Mouse (Mus musculus): ENCODE data around the gene Gins1.

Gins1 gene

GRCm38 (mm10) chr2:150904936-150905450 lies at the start of gene Gins1:
Gins1 (plus strand) TSS chr2:150905400.
- in situ Hi-C loops (cut with MboI, MseI): loop anchor here (10.0 kb wide), 1 partner anchor 1070 kb away; no protein-coding TSS in a partner anchor

- in situ Hi-C loops (cut with MboI, MseI): loop anchor here (25.0 kb wide), 1 partner anchor 1472 kb away; no protein-coding TSS in a partner anchor
Observed at GRCm38 (mm10) chr2:150858724-150859487, 46.3 kb upstream of the Gins1 start.

DNA sequence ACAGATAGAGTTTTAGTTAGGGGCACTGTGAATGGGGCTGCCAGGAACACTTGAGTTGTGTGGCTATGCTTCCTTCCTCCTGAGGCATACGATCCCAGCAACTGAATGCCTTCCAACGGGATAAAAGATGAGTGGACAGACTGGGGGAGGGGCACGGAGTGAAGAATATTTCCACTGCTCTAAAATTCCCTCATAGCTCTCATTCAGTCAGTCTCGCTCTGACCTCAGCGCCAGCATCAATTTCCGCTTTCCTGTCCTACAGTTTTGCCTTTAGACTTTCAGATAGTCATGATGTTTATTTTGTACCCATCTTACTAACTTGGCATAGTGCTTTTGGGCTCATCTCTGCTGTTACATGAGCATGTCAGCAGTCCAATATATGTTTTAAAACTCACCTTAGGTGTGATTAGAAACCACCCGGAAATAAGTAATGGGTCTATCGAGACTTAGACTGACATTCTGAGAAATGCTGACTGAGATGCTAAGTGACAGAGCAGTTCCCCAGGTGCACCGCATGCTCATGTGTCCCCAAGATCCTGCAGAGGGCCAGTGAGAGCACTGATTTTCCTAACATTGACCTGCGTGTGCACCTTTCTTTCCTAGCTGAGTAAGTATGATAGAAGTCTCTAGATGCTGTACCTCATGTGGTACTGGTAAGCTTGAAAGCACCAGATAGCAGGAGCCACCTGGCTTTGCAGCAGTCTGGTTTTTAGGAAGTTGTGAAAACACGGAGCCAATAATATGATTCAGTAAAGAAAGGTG lies 45.3 kb upstream of the Gins1 start:
- in situ Hi-C loops (cut with MboI, MseI): loop anchor here (25.0 kb wide), 1 partner anchor 1473 kb away; no protein-coding TSS in a partner anchor

DNA sequence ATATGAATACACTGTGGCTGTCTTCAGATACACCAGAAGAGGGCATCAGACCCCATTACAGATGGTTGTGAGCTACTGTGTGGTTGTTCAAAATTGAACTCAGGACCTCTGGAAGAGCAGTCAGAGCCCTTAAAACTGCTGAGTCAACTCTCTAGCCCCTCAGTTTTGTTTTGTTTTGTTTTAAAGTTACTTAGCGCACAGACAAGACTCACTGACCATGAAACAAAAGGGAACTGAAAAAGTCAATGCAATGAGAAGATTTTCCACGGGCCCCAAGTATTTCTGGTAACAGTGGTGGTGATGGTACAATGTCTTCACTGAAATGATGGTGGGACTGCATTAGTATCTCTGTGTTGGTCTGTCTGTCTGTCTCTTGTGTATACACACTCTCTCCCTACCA lies 44.1 kb upstream of the Gins1 start:
- in situ Hi-C loops (cut with MboI, MseI): loop anchor here (25.0 kb wide), 1 partner anchor 1474 kb away; no protein-coding TSS in a partner anchor

DNA sequence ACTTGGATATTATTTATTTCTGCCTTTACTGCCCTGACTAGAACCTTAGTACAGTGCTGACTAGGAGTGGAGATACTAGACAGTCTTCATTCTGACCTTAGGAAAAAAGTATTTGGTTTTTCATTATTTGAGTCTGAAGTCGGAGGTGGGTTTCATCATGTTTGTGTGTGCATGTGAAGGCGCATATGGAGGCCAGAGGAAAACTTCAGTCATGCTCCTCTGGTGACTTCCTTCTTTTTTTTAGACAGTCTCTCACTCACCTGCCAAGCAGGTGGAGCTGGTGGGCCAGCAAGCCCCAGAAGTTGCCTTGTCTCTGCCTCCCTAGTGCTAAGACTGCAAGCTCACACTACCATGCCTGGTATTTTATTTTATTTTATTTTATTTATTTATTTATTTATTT lies 38.2 kb upstream of the Gins1 start:
- in situ Hi-C loops (cut with MboI, MseI): loop anchor here (25.0 kb wide), 1 partner anchor 1480 kb away; no protein-coding TSS in a partner anchor

DNA sequence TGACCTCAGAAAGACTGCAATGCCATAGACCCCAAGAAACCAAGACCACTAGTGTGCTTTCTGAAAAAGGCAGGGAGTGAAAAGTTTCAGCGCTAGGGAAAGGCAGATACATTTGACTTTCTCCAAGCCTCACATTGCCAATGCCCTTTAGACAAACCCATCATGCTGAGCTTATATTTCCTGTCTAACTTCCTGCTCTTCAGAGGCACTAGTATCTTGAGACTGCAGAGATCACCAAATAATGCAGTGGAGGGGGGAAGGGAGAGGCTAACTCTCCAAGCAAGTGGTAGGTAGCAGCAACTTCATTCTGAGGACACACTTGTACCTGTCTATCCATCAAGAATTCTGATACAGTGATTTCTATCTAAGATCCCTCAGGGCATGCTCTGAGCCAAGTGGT lies 35.8 kb upstream of the Gins1 start:
- in situ Hi-C loops (cut with MboI, MseI): loop anchor here (25.0 kb wide), 1 partner anchor 1482 kb away; no protein-coding TSS in a partner anchor

DNA sequence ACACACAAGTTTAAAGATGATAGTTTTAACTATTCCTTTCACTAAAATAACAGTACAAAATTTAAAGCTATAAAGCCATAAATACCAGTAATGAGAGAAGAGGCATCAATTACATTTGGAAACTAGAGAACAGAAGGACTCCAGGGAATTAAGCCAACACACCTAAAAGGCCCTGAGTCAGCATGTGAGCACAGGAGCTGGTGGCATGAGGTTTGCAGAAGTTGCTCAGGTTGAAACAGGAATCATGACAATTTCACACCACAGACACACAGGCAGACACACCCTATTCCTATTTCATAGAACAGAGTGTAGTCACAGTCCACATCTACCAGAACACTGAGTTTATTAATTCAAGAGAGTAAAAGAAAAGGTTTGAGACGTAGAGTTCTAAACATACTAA lies 30.7 kb upstream of the Gins1 start:
- in situ Hi-C loops (cut with MboI, MseI): loop anchor here (25.0 kb wide), 1 partner anchor 1487 kb away; no protein-coding TSS in a partner anchor

DNA sequence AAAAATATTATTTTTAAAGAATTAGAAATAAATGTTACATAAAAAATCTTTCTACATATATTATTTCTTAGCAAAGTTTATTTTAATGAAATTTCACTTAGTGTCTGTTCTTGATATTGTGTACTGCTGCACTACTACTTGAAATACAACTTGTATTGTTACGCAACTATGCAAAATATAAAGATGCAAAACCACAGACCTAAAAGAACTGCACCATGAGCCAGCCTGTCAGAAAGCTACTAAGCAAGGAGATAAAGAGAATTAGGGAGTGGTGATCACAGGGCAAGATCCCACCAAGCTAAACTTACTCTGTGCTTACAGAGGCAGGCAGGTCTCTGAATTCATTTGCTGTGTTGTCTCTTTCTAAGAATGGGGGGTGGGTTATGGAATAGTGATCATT lies 30.0 kb upstream of the Gins1 start:
- in situ Hi-C loops (cut with MboI, MseI): loop anchor here (25.0 kb wide), 1 partner anchor 738 kb away; the partner anchor contains the start of gene Zfp120

GRCm38 (mm10) chr2:150877561-150877960 lies 27.6 kb upstream of the Gins1 start:
- in situ Hi-C loops (cut with MboI, MseI): loop anchor here (25.0 kb wide), 1 partner anchor 740 kb away; the partner anchor contains the start of gene Zfp120

DNA sequence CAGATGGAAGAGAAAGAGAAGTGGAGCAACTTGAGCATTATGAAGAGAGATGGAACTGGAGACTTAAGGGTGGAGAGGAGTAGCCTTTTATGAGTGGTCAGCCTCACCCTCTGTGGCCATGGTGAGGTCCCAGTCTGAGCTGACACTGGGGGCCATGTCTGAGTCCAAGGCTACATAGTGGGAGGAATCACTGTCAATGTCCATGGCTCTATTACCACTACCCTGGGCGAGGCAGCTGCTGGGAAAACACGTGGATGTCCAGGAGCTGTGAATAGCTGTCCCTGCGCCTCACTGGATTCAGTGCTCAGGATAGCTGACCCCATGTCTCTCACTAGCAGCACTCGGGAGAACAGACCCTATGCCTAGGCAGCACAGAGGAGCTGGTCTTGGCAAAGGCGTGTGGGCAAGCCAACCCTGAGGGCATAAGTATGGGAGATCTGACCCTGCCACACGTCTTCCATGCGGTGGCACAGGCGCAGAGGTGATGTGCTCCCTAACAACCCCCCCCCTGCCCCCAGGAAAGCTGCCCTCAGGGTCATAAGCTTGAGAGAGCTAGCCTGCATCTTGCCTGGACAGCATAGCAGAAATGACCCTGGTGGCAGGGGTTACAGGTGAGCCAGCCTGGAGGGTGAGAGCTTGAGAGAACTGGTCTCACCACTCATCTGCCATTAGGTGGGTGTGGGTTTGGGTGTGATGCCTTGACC lies 21.0 kb upstream of the Gins1 start:
- in situ Hi-C loops (cut with MboI, MseI): loop anchor here (10.0 to 25.0 kb wide), 2 partner anchors 731 to 747 kb away; partner anchors contain the start of gene Zfp120

- in situ Hi-C loops (cut with MboI, MseI): loop anchor here (10.0 to 25.0 kb wide), 2 partner anchors 730 to 747 kb away; partner anchors contain the start of gene Zfp120
Observed at GRCm38 (mm10) chr2:150884779-150885110, 20.5 kb upstream of the Gins1 start.

GRCm38 (mm10) chr2:150885814-150886213 lies 19.4 kb upstream of the Gins1 start:
- in situ Hi-C loops (cut with MboI, MseI): loop anchor here (10.0 to 25.0 kb wide), 2 partner anchors 729 to 749 kb away; partner anchors contain the start of gene Zfp120

GRCm38 (mm10) chr2:150886315-150886714 lies 18.9 kb upstream of the Gins1 start:
- in situ Hi-C loops (cut with MboI, MseI): loop anchor here (10.0 to 25.0 kb wide), 2 partner anchors 728 to 749 kb away; partner anchors contain the start of gene Zfp120

- in situ Hi-C loops (cut with MboI, MseI): loop anchor here (10.0 to 25.0 kb wide), 2 partner anchors 727 to 750 kb away; partner anchors contain the start of gene Zfp120
Observed at GRCm38 (mm10) chr2:150887370-150887769, 17.8 kb upstream of the Gins1 start.

DNA sequence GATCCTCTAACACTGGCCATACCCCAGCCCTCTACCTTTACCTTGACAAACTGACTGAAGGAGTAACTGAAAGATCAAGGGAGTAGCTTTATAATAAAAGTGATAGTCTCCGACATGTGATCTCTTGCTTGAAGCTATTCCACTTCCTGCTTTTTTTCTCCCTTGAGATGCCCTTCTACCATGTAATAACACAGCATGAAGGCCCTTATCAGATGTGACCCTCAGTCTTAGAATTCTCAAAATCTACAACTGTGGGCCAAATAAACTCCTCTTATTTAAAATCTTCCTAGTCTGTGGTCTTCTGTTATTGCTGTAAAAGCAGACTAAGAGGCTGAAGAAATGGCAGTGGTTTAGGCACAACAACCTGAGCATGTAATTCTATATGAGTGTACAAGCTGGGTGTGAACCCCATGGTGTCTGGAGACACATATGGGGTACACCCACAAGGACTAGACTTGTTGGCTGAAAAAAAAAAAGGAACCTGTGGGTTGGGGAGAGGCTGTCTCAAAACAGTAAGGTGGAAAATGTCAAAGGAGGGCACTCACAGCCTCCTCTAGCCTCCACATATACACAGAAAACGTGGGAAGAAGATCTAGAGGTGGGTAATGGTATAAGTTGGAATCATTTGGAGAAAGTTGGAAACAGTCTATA lies 10.5 kb upstream of the Gins1 start:
- in situ Hi-C loops (cut with MboI, MseI): loop anchor here (5.0 to 25.0 kb wide), 2 partner anchors 97 to 757 kb away; partner anchors contain the start of gene Zfp120

DNA sequence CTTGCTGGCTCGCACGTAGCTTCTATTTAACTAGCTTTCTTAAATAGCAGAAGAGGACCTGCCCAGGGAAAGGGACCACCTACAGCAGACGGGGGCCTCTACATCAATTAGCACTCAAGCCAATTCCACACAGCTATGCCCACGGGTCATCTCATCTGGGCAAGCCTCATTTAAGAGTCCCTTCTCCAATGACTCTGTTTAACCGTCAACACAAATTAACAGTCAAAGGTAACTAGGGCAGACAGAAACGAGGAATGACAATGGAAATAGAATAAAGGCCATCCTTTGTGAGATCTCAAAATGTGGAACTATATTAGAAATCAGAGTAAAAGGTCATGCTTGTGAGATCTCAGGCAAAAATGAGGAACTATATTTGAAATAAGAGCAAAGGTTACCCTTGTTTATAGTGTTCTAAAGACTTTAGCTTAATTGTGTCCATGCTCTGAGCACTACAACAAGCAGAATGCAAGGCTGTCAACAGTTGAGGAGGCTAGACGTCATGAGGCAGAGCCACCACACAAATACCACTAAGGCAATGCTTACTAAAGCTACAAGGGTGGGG lies 9.4 kb upstream of the Gins1 start:
- in situ Hi-C loops (cut with MboI, MseI): loop anchor here (5.0 to 25.0 kb wide), 2 partner anchors 98 to 758 kb away; partner anchors contain the start of gene Zfp120

GRCm38 (mm10) chr2:150900341-150900740 lies 4.9 kb upstream of the Gins1 start:
- in situ Hi-C loops (cut with MboI, MseI): loop anchor here (10.0 kb wide), 1 partner anchor 1074 kb away; no protein-coding TSS in a partner anchor

DNA sequence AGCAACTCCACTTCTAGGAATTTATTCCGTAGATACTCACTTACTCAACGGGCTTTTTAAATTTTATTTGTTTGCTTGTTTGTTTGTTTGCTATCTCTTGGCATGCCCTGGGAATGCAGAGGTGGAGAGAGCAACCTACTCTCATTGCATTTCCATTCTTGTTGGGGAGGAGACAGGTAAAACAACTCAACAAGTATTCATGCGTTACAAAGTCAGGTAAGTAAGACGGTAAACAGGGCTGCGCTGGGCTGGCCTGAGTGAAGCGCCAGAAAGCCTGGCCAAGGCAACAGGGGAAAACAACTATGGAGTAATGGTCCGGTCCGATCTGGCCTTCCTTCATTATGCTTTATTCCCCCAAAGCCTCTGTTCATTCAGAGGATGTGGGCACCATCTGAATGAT lies 2.9 kb upstream of the Gins1 start:
- in situ Hi-C loops (cut with MboI, MseI): loop anchor here (10.0 kb wide), 1 partner anchor 1072 kb away; no protein-coding TSS in a partner anchor

- in situ Hi-C loops (cut with MboI, MseI): loop anchor here (10.0 kb wide), 1 partner anchor 1070 kb away; no protein-coding TSS in a partner anchor
Observed at GRCm38 (mm10) chr2:150904272-150904935, 796 bp upstream of the Gins1 start, which contains the start of gene Abhd12. Abhd12 (minus strand) TSS chr2:150904741.
